Mouse (Mus musculus) neutrophil, adult 65 days (primary cell): ENCODE results near the gene Fam20b. TPM values are rescaled to one million over a fixed set of nuclear protein-coding genes. Genes with fewer than 3 reads are reported as not detected.

Source experiments
- total RNA-seq: library from RNA; stranded (reverse); gene quantifications from 2 replicates; pipeline ENCODE4 v1.2.4, GENCODE M21; 2023

The Fam20b gene
- 14.2 and 19.3 TPM in 2 replicates for total RNA-seq

DNA sequence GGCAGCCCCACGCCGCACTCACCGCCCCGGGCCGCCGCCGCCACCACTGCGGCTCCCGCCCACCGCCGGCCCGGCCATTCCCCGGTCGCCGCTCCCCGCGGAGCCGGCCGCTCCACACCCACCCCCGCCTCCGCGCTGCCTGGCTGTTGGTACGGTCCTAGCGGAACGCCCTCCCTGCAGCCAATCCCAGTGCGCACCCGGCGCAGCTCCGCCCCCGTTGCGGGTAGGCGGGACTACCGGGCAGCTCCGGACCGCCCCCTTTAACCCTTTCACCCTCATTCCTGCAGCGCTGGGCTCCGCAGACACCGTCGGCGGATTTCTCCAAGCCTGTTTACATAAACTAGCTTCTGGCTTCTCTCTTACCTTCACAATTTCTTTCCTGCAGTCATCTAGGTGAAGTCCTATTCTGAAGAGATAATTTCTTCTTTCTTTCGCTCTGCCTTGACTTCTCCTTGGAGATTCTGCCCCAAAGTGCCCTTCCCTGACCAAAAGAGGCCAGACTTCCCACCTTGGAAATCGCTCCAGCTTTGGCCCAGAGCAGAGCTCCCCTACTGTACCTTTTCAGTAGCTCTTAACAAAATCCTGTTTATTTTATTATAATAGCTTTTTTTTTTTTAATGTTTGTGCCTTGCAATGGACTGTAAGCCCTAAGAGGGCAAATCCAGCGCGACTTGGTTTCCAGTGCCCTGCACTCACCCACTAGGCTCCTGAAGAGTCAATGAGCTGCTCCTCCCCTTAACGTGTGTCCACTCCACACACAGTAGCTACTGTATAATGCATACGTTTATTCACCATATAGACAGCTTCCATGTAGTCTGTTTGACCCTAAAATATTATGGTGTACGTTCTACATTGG lies at the start of gene Fam20b:
Fam20b (minus strand) TSS at position 137 of the 856 bp plus-strand sequence.

DNA sequence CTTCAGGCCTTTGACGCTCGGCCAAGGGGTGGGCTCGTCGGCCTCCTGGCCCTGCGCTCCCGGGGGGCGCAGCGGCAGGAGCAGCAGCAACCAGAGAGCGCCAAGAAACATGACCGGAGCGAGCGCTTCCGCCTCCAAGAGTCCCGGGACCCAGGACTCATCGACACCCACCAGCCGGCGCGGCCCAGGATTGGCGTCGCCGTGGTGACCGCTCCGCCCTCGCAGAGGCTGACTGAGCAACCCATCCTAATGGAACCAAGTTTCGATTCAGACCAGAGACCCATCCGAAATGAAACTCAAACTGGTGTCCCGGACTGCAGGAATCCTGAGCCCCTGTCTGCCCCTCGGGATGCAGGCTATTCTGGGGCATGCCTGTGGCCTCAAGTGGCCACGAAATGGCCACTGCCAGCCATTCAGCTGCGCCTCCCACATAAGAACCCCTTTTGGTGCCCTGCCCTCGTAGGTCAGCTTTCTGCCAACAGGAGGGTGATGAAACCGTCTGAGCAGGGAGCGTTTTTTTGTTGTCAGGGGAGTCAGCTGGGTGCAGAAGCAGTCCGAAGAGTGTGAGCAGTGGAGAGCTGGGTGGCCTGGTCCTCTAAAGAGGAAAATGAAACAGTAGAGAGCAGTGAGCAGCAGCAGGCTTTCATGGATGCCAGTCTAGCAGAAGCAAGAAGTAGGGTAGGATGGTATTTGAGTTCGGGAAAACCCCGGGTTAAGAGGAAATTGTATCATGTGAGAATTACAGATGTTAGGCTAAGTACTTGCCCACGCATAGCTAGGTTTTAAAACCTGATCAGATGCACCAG lies 44.5 kb downstream of the Fam20b start, which contains the start of gene Tor3a:
Tor3a (minus strand) TSS at position 162 of the 806 bp plus-strand sequence.

Other genes with a start within 250 kb of the Fam20b start
- gene Soat1, start 244.8 kb downstream of the Fam20b start, total RNA-seq: 126 and 142 TPM in 2 replicates
- 17.6 and 18.2 TPM in 2 replicates for gene Gm10031, start 195.1 kb downstream of the Fam20b start, total RNA-seq
- 13.4 and 19.9 TPM in 2 replicates for gene Abl2, start 160.3 kb downstream of the Fam20b start, total RNA-seq
- 18.7 and 19.4 TPM in 2 replicates for gene Tor3a, start 44.7 kb downstream of the Fam20b start, total RNA-seq
- not detected in 2 replicates for gene Angptl1, start 119.5 kb upstream of the Fam20b start, total RNA-seq
- gene Ralgps2, start 220.5 kb upstream of the Fam20b start, total RNA-seq: 5.9 and 7.1 TPM in 2 replicates